Comparison of ENCODE assay signal across 17 mouse cellular contexts in the genomic region with DNA sequence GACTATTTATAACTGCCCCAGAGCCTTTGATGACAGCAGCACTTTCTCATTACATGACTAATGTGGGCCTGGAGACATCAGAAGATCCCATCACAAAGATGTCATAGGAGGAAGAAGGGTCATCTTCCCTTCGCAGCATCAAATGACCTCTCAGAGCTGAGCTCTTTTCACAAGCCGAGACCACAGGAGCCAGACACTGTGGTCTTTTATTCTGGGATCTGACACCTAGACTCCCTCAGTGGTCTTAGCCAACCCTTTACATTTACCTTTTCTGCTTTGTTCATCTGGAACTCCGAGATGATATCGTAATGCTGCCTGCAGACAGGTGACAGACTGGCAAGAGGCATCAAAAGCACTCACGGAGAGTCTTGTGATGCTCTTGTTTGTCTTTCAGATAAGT.
A peak's percentile ranks its signal among the peaks of the same experiment; 100 is the strongest.
DNase-seq lines count a peak whose midpoint lies in the region; ATAC-seq lines count a peak whose summit lies in the region.
"Had no signal": no experiment of that assay in that cellular context is flagged by ENCODE, and none has a peak within 500 bp of the region (broad histone marks: within the 10 kb centered on the region; RNA-seq: fewer than 3 reads in every experiment).

No protein-coding gene starts in this region.

- no peaks in the 10 kb centered on the region for H3K36me3 ChIP-seq in forebrain, embryonic 14.5 days (ENCODE audit: control insufficient read depth, insufficient read depth, low read length)
- H3K36me3 ChIP-seq in forebrain, embryonic 10.5 days (replicated peaks): no peaks in the 10 kb centered on the region
- no peaks in the 10 kb centered on the region for H3K36me3 ChIP-seq in midbrain, embryonic 16.5 days (ENCODE audit: control insufficient read depth, insufficient read depth, low read length)
- no peaks in the 10 kb centered on the region for H3K36me3 ChIP-seq in midbrain, embryonic 10.5 days
- H3K36me3 ChIP-seq: embryonic facial prominence, embryonic 10.5 days; embryonic facial prominence, embryonic 12.5 days; forebrain, embryonic 15.5 days had no signal

- no peak overlapping the region for H3K27ac ChIP-seq in forebrain, embryonic 14.5 days (ENCODE audit: low read depth, low read length)
- no peak overlapping the region for H3K27ac ChIP-seq in forebrain, embryonic 10.5 days
- H3K27ac ChIP-seq in midbrain, embryonic 16.5 days (ENCODE audit: low read length): no peak overlapping the region
- no peak overlapping the region for H3K27ac ChIP-seq in midbrain, embryonic 10.5 days (replicated peaks)
- H3K27ac ChIP-seq: embryonic facial prominence, embryonic 10.5 days; embryonic facial prominence, embryonic 12.5 days; forebrain, embryonic 15.5 days had no signal

- H3K27me3 ChIP-seq in forebrain, embryonic 14.5 days (replicated peaks; ENCODE audit: control insufficient read depth, insufficient read depth, low read length): no peaks in the 10 kb centered on the region
- H3K27me3 ChIP-seq in forebrain, embryonic 10.5 days (ENCODE audit: poor library complexity, severe bottlenecking): no peaks in the 10 kb centered on the region
- H3K27me3 ChIP-seq in midbrain, embryonic 16.5 days (ENCODE audit: control insufficient read depth, insufficient read depth, low read depth, low read length): no peaks in the 10 kb centered on the region
- no peaks in the 10 kb centered on the region for H3K27me3 ChIP-seq in midbrain, embryonic 10.5 days (ENCODE audit: low read depth, poor library complexity, severe bottlenecking)
- H3K27me3 ChIP-seq: embryonic facial prominence, embryonic 12.5 days; forebrain, embryonic 15.5 days had no signal

- no peak overlapping the region for H3K9ac ChIP-seq in forebrain, embryonic 14.5 days (ENCODE audit: low read length)
- H3K9ac ChIP-seq in midbrain, embryonic 16.5 days (ENCODE audit: low read depth, low read length): no peak overlapping the region
- H3K9ac ChIP-seq: embryonic facial prominence, embryonic 12.5 days; forebrain, embryonic 15.5 days; forebrain, postnatal 0 days had no signal

- no peak overlapping the region for H3K4me3 ChIP-seq in forebrain, embryonic 14.5 days (ENCODE audit: low read depth, low read length)
- H3K4me3 ChIP-seq in forebrain, embryonic 10.5 days: no peak overlapping the region
- H3K4me3 ChIP-seq in midbrain, embryonic 16.5 days (ENCODE audit: low read depth, low read length): no peak overlapping the region
- no peak overlapping the region for H3K4me3 ChIP-seq in midbrain, embryonic 10.5 days
- H3K4me3 ChIP-seq: embryonic facial prominence, embryonic 10.5 days; embryonic facial prominence, embryonic 12.5 days; forebrain, embryonic 15.5 days had no signal

- H3K4me2 ChIP-seq in forebrain, embryonic 14.5 days (ENCODE audit: low read length): no peak overlapping the region
- no peak overlapping the region for H3K4me2 ChIP-seq in midbrain, embryonic 16.5 days (ENCODE audit: low read length)
- H3K4me2 ChIP-seq: embryonic facial prominence, embryonic 12.5 days; forebrain, embryonic 15.5 days had no signal

- 79% methylated on average over 5 of the region's 5 CpGs for WGBS in forebrain, embryonic 14.5 days
- WGBS in forebrain, embryonic 10.5 days: 70% methylated on average over 5 of the region's 5 CpGs
- WGBS in midbrain, embryonic 16.5 days: 48% methylated on average over 5 of the region's 5 CpGs
- WGBS in midbrain, embryonic 10.5 days: 58% methylated on average over 5 of the region's 5 CpGs

- H3K4me1 ChIP-seq in forebrain, embryonic 14.5 days (ENCODE audit: control insufficient read depth, insufficient read depth, low read length): no peaks in the 10 kb centered on the region
- no peaks in the 10 kb centered on the region for H3K4me1 ChIP-seq in forebrain, embryonic 10.5 days
- H3K4me1 ChIP-seq in midbrain, embryonic 16.5 days (ENCODE audit: control insufficient read depth, insufficient read depth, low read length): no peaks in the 10 kb centered on the region
- no peaks in the 10 kb centered on the region for H3K4me1 ChIP-seq in midbrain, embryonic 10.5 days
- H3K4me1 ChIP-seq: embryonic facial prominence, embryonic 10.5 days; embryonic facial prominence, embryonic 12.5 days; forebrain, embryonic 15.5 days had no signal

- DNase-seq in forebrain, embryonic 14.5 days (ENCODE audit: low spot score): peak; percentile 26
- DNase-seq in forebrain, embryonic 10.5 days (ENCODE audit: extremely low spot score, low spot score): no peak
- no peak for DNase-seq in midbrain, embryonic 10.5 days (ENCODE audit: low spot score)
- DNase-seq in lung, postnatal 4 days: no peak
- DNase-seq: adrenal gland, adult 2 months; adrenal gland, postnatal 10 days; adrenal gland, postnatal 25 days; cerebellum, adult 11-12 months; cerebellum, adult 2 months; cerebellum, adult 9-10 months; cerebellum, postnatal 10 days; cerebellum, postnatal 25 days; forebrain, postnatal 0 days had no signal

- H3K9me3 ChIP-seq in forebrain, embryonic 14.5 days (replicated peaks; ENCODE audit: control insufficient read depth, low read length): no peaks in the 10 kb centered on the region
- H3K9me3 ChIP-seq in forebrain, embryonic 10.5 days: no peaks in the 10 kb centered on the region
- H3K9me3 ChIP-seq in midbrain, embryonic 16.5 days (replicated peaks; ENCODE audit: control insufficient read depth, low read length, poor library complexity, severe bottlenecking): no peaks in the 10 kb centered on the region
- H3K9me3 ChIP-seq in midbrain, embryonic 10.5 days (replicated peaks): no peaks in the 10 kb centered on the region
- H3K9me3 ChIP-seq: embryonic facial prominence, embryonic 10.5 days; embryonic facial prominence, embryonic 12.5 days; forebrain, embryonic 15.5 days had no signal

- ATAC-seq in forebrain, embryonic 14.5 days: no peak
- peak; percentile 66; the same call in 1 of the 2 replicates for ATAC-seq in midbrain, embryonic 16.5 days
- ATAC-seq: forebrain, embryonic 15.5 days; forebrain, postnatal 0 days had no signal
